Mouse (Mus musculus) retina, adult 2 months (tissue): ENCODE measurements around the gene Dnph1.
"Not testable (repeated sequence)": the region's sequence is repeated elsewhere in the genome, so short reads cannot be mapped to it uniquely, and the experiment has no call there.

Source experiments
- DNase-seq: peaks from one replicate; pipeline ENCODE4 v3.0.0-alpha.2; 2012; ENCODE audit warnings: low read depth, low spot score

Dnph1 gene

DNA sequence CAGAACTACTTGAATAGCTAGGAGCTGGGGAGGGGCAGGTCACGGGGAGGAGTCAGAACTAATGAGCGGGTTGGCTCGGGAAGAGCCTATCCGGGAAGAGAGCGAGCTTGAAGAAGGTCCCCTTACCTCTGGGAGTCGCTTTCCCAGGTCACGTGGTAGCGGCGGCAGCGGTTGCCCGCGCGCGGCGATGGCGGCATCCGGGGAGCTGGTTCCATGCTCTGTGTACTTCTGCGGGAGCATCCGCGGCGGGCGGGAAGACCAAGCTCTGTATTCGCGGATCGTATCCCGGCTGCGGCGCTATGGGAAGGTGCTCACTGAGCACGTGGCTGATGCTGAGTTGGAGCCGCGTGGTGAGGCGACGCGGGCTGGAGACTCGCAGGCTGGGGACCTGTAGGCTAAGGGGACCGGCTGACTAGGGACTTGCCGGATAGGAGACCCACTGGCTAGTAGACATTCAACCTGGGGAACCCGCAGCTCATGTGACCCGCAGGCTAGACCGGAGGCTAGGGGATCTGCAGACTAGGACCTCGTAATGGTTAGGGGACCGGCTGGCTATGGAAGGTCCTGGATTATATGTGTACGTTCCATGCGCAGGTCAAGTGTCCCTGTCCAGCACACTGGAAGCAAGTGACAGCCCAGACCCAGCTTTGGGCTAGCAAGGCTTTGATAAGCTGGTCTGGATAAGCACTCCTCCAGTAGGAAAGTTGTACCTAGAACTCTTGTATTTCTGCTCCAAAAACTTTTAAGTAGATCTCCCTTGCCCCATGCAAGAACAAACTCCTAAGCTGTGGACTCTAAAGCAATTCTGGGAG is at the start of gene Dnph1:
Gene Dnph1 (plus strand): TSS at position 89 of the 812 bp plus-strand sequence.
- DNase-seq, result peak; percentile 55

DNA sequence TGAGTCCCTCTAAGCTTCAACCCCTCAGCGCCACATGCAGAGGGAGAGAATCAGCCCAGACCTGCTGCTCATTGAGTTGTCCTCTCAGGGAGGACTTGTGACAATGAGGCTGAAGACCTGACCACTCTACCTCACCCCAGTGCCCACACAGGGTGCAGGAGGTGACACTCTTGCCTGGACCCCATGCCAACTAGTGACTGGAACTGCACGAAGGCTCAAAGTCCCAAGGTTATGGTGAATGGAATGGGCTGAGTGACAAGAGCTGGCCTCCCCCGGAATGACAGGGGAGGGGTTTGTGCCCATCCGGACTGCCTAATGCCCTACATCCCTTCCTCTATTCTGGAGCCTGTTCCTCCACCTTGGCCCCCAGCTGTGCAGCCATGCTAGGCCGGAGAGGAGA is 43.8 kb upstream of the Dnph1 start:
- DNase-seq, result no peak

DNA sequence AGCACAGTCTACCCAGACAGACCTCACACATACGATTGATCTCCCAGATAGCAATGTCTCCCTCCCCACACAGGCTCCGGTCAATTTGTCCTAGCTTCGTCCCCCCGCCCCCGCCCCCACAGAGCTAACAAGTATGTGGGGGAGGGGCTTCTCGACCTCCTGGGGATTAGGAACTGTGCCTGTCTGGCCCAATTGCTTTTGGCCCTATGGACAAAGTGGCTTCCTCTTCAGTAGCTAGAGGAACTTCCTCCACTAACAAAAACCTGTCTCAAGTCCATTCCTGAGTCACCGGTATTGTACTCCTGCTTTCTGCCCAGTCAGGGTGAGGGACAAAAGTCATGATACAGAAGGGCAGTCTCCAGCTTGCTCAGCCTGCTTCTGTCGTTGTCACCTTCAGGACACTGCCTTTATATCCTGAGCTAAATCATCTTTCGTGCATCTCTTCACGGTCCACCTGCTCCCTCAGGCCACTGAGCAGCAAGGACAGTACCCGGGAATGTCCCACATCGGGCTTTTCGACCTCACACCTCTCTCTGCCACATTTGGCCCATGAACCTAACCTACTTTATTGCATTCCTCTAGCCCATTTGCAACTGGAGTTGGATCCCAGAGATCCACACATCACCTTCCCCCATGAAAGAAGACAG is 43.1 kb upstream of the Dnph1 start:
- no peak for DNase-seq

DNA sequence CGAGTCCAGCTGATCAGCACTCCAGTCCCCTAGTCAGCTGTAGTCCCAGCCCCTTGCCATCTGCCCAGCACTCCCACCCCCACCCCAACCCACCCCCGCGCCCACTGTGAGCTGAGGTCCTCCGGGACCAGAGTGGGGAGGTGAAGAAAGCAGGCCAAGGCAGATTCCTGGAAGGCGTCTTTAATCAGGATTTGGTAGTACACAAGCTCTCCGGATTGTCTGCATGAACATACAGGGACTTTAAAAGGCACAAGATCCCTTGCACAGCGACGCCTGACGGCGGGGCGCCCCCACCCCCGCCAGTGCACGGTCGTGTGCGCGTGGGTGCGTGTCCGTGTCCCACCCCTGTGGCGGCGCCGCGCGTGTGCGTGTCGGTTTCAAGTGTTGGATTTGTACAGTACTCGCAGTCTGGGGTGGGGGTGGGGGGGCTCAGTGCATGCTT is 42.5 kb upstream of the Dnph1 start:
- DNase-seq, result no peak

DNA sequence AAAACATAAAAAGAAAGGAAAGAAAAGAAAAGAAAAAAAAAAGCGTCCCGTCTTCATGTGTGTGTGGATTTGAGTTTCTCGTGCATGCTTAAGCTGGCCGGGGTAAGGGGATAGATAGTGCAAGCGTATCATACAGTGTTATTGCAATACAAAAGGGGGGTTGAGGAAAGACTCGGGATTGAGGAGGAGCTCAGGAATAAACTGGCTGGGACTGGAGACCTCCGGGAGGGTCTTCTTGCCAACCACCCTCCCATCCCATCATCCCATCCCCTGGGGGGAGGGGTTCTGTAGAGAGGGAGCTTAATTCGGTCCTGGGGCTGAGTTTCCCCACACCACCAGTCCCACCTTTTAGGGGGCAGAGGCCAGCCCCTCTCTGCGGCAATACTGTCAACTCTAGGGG is 42.0 kb upstream of the Dnph1 start:
- DNase-seq, result no peak

DNA sequence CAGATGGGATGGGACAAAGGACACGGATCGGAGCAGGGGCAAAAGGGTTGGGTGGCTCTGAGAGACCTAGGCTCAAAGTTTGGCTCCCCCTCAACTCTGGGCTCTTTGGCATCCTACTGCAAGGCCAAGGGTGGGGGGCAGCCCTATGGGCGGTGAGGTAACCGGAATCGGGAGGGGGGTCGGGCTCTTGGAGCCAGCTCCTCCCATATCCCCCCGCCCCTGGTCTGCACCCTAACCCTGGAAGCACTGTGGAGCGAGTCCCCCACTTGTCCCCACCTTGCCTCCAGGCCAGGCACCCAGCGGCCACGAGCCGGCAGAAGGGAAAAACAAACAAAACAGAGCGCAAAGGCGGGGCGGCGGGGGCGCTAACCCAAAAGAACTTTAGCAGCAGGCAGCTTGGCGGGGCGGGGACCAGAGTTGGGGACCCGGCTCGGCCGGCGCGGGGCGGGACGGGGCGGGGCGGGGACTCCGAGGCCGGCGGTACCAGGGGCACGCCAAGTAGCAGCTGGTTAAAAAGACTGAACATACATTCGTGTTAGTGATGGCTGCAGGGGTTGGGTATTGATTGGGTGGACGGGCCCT is 41.3 kb upstream of the Dnph1 start:
- DNase-seq, result no peak

DNA sequence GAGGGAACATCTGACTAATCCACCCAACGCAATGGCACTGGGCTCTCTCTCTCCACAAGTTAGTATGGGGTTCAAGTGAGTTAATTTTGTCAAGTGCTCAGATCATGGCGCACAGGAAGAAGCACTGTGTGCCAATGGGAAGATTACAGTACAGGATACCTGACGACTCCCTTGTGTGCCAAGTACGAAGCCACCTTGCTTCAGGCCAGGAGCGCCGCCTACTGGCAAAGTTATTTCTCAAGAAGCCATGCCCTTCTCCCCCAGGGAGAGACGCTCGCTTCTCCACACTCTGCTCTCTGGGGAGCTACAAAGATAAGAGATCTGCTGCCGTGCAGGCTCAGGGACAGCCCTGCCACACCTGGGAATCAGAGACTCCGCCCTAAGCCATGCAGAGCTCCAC is 38.7 kb upstream of the Dnph1 start:
- no peak for DNase-seq

DNA sequence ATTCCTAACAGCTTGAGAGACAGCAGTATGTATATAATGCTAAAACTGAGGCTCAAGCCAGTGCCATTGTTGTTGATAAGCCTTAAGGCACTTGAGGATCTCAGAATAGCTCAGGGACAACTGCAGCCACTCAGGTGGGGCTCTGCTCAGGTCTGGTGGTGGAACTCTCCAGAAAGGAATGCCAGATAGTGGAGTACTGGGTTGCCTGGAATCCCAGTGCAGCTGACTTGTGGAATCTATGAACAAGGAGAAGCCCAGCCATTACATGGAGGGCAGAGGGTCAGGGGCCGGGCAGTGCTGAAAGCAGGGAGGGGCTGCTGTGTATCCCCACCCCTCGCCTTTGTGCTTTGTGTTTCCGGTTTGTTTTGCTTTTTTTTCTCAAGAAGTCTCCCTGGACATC is 38.1 kb upstream of the Dnph1 start:
- DNase-seq, result no peak

DNA sequence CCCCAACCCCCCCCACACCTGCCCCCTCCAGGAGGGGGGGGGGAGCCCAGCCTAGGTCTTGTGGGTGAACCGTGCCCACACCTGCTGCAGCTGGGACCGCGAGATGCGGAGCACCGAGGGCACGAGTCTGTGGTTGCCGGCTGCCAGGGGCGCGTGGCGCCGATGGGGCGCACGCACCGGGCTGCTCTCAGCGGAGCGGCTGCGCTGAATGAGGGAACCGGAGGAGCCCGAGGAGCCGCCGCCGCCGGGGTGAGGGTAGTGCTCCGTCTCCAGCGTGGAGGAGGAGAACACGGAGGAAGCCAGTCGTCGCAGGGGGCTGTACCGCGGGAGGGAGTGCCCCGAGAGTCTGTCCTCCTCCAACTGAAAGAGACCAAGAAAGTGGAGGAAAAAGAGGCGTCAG is 35.8 kb upstream of the Dnph1 start:
- no peak for DNase-seq

DNA sequence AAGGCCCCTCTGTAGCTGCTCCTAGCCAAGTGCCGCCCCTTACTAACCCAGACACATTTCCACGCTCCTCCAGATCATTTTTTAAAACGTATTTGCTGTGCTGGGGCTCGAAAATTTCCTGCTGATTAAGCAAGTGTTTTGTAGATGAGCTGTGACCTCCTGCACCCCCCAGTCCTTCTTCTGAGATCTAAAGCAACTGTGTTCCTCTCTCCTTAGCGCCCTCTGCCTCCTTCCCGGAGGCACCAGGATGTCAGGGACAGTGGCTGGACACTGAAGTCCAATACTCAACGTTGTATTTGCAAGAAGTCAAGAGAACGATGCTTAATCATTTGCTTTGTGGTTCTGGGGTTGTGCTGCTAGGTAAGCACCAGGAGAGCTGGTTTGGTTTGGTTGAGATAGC is 35.2 kb upstream of the Dnph1 start:
- no peak for DNase-seq

DNA sequence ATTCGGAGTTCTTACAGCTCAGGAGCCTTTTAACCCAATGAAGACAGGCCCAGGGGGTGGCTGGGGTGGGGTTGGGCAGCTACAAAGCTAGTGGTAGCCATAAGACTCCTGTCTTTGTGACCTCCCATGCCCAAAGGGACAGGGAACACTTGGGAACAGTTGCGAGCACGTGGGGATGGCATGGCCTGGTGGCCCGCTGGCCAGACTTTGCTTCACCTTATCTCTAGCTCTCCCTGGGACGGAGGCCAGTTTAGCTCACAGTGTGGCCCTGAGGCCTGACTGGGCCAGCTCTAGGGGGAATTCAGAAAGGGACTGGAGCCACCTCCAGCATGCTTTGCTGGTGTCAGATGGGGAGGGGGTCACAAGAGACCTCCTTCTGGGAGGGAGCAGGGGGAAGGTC is 34.3 kb upstream of the Dnph1 start:
- no peak for DNase-seq

DNA sequence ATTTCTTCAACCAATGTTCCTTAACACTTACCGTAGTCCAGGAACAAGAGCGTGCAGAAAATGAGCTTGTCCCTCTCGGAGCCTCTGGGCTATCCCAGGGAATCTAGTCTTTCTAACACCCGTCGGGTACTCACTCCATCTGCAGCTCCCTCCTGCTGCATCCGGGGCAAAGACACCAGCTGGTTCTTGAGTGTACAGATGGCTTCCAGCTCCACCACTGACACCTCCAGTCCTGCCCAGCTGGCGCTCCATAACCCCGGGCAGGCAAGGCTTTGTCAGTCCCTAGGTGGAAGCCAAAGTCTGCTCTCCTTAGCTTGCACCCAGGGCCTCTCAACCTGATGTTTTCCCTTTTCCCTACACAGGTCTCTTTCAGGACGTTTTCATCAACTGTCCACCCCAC is 28.7 kb upstream of the Dnph1 start:
- DNase-seq, result no peak

DNA sequence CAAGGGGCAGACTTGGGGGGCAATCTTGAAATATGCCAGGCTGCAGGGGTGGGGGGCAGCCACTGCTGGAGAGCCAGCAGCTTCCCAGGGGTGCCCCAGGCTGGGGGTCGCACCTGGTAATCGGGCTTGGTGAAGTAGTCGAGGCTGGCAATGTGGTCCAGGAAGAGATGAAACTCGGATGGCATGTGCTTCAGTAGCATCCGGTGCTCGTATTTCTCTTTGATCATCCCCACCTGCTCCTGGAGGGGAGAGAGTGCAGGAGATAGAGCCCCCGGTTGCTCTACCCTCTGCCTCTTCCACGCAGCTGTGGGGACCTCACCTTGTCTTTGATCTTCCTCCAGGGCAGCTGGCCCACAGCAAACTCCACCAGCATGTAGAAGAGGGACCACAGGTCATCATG is 19.9 kb upstream of the Dnph1 start:
- DNase-seq, result no peak

DNA sequence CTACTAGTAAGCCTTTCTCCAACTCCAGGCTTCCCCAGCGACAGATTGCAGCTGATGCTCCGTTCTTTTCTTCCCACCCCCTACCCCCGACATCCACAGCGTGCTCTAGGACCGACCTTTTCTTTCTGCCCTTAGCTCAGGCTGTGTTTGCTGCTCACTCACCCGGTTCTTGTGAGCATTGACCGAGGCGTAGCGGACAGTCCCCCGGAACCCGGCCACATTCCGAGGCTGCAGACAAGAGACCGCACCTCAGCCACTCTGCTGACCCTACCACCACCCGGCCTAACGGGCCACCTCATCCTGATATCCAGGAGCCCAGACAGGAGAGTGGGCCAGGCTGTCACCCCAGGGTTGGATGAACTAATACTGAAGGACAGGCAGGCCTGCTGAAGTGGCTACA is 19.2 kb upstream of the Dnph1 start:
- no peak for DNase-seq

DNA sequence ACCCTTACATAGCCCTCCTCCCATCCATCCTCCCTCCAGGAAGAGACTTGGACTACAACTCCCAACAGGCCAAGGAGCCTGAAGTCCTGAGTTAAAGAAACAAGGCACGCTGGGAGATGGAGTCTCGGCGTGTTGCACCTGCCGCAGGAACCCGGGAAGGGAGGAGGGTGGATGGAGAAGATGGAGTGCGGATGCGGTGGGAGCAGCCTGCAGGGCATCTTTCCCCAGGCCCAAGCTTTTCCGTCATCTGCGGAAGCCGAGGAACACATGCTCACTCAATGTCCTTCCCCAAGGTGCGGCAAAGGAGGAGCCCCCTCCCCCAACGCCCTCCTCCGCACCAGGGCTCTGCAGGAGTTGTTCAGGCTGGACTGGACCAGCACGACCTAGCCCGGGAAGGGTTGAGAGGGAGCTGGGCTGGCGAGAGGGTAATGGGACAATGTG is 12.9 kb upstream of the Dnph1 start:
- DNase-seq, result peak; percentile 65

DNA sequence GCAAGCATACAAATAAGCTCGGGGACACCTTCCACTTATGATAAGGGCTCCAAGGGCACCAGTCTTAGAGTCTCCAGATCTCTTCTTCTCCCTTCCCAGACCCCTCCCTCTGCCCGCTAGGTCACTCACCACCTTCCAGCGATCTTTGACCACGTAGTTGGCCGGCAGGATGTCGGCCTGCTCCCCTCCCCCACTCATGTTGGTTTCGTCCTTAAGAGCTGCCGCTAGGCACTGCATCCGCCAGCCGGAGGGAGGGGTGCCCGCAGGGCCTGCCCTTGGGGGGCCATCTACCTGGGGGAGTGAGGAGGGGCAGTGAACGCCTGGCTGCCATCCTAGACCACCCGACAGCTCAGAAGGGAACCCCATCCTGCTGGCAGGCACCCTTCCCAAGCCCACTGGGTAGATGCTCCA is 12.5 kb upstream of the Dnph1 start:
- no peak for DNase-seq

DNA sequence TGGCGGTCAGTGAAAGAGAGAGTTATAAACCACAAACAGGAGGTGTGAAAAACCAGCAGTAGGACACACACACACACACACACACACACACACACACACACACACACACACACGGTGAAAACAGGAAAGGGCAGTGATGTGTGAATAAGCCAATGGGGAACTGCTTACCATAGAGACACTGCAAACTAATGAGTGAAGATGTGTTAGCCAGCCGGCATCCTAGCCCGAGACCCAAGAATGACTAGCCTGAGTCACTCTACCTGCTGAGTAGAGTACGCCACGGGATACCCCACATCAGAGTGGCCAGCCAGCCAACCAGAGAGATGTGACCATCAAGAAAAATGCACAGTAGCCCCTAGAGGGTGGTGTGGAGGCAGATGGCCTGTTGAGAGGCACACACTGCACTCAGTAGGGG is 12.0 kb upstream of the Dnph1 start:
- no peak for DNase-seq

DNA sequence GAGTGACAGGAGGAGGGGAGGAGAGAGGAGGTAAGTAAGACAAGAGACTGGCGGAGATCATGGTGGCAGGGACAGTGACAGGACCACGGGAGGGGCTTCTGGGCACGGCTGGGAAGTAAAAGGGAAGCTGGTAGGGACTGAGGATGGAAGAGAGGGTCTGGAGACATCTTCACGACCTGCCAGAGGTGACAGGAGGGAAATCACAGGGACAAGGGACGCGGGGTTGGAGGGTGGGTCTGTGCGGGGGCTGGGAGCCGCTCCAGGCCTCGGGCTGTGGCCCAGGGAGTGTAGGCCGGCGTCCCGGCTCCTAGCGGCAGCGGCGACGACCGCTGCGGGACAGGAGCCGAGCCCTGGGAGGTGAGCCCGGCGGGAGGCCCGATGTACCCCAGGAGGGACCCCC is 9.5 kb upstream of the Dnph1 start:
- DNase-seq, result no peak

DNA sequence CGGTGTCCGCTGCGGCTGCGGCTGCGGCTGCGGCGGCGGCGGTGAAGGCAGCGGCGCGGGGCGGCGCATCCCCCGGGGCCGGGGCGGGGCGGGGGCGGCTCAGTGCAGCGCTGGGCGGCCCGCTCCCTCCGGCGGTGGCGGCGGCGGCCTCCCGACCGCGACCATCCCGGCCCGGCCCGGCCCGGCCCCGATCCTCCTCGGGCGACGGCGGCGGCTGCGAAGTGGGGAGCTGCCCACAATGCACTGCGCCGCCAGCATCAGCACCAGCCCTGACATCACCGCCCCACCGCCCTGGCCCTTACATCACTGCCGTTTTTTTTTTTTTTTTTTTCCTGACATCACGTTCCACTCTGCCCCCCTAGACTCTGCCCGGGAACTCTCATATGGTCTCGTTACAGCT is 9.1 kb upstream of the Dnph1 start, which contains the start of gene Ttbk1:
Gene Ttbk1 (minus strand): TSS at position 245 of the 400 bp plus-strand sequence.
- DNase-seq, result no peak

DNA sequence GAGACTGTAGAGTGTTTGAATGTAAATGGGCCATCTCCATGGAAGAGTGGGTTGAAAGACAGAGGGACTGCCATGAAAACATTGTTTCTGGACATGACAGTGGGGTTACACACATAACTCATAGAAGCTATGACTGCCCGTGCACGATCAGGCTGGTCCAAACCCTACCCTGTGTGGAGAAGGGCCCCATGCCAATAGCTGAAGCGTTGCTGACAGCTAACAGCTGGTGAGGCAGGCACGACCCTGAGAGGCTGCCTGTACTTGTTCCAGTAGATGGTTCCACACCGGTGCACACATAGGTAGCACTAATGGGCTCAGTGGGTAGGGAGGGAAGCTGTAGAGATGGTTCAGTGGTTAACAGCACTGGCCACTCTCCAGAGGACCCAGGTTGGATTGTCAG is 1.0 kb upstream of the Dnph1 start:
- DNase-seq, result no peak

DNA sequence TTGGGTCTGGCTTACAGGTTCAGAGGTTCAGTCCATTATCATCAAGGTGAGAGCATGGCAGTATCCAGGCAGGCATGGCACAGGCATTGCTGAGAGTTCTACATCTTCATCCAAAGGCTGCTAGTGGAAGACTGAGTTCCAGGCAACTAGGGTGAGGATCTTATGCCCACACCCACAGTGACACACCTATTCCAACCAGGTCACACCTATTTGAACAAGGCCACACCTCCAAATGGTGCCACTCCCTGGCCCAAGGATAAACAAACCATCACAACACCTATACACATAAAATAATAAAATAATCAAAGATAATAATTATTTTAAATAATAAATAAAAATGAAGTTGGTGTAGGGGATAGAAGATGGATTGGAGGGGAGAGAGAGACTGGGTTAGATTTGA is 430 bp upstream of the Dnph1 start:
- DNase-seq, result not testable (repeated sequence)

DNA sequence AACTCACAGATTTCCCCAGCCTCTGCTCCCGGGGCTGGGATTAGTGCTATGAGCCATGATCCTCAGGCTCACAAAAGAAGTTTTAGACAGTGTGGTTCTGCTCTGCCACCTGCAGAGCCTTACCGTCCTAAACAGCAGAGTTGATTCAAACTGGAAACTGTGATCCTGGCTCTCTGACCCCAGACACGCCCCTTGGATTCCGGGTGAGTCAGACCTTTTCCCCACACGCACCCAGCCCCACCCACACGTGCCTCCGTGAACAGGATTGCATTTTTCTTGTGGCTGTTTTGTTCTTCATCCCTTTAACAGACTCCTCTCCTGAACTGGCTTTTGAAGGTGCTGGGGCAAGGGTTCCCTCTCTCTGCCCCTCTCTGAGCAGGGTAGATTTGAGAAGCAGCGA is 1.4 kb downstream of the Dnph1 start:
- DNase-seq, result no peak

DNA sequence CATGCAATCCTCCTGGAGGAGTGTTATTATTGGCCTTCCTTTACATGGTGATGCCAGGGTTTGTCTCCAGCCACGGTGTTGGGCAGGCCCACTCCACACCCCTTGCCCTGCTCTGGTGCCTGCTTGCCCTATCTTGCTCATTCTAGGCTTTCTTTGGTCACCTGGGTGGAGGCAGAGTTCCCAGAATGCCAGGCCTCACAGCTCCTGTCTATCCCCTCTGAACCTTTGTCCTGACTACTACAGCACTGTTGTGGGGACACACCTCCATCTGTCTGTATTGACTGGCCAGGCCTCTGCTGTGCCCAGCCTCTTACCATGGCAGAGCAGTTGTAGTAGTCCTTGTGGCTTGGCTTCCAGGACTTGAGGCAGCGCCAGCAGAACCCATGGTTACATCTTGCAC is 6.3 kb downstream of the Dnph1 start:
- DNase-seq, result no peak
